In genomic region chr9:113191163-113191562, GRCm38 (mm10) we compare ENCODE assay signal across 16 mouse cellular contexts.
"Had no signal": no experiment of that assay in that cellular context is flagged by ENCODE, and none has a peak within 500 bp of the region (broad histone marks: within the 10 kb centered on the region; RNA-seq: fewer than 3 reads in every experiment).

No protein-coding gene starts in this region.

- DNase-seq: kidney, adult 18-20 months; kidney, postnatal 10 days; kidney, postnatal 4 days; liver; liver, embryonic 13.5 days; liver, postnatal 0 days; lung, postnatal 14 days; thymus, postnatal 4 days had no signal

- H3K36me3 ChIP-seq: limb, embryonic 12.5 days; liver, embryonic 13.5 days; lung, embryonic 15.5 days; midbrain, embryonic 15.5 days; neural tube, embryonic 12.5 days had no signal

- H3K4me2 ChIP-seq: limb, embryonic 12.5 days; liver, embryonic 13.5 days; lung, embryonic 15.5 days; midbrain, embryonic 11.5 days; midbrain, embryonic 15.5 days; neural tube, embryonic 12.5 days had no signal

- H3K9ac ChIP-seq: limb, embryonic 12.5 days; liver, embryonic 13.5 days; liver, postnatal 0 days; lung, embryonic 15.5 days; midbrain, embryonic 15.5 days; neural tube, embryonic 12.5 days had no signal

- H3K4me3 ChIP-seq: limb, embryonic 12.5 days; liver, embryonic 13.5 days; lung, embryonic 15.5 days; megakaryocyte, embryonic 14.5 days; midbrain, embryonic 15.5 days; neural tube, embryonic 12.5 days had no signal

- H3K9me3 ChIP-seq: limb, embryonic 12.5 days; lung, embryonic 15.5 days; midbrain, embryonic 15.5 days; neural tube, embryonic 12.5 days had no signal

- H3K27me3 ChIP-seq: limb, embryonic 12.5 days; liver, embryonic 13.5 days; lung, embryonic 15.5 days; megakaryocyte, embryonic 14.5 days; midbrain, embryonic 15.5 days; neural tube, embryonic 12.5 days had no signal

- H3K4me1 ChIP-seq: limb, embryonic 12.5 days; liver, embryonic 13.5 days; lung, embryonic 15.5 days; megakaryocyte, embryonic 14.5 days; midbrain, embryonic 15.5 days; neural tube, embryonic 12.5 days had no signal

- ATAC-seq: liver, postnatal 0 days; midbrain, embryonic 15.5 days had no signal

- H3K27ac ChIP-seq: limb, embryonic 12.5 days; liver, embryonic 13.5 days; lung, embryonic 15.5 days; macrophage; midbrain, embryonic 15.5 days; neural tube, embryonic 12.5 days; stomach, postnatal 0 days had no signal
